Mouse (Mus musculus): Measurements from ENCODE around the gene Fpr-rs4. TPM values are rescaled to one million over a fixed set of nuclear protein-coding genes. Genes with fewer than 3 reads are reported as not detected.
"Not testable (repeated sequence)": the region's sequence is repeated elsewhere in the genome, so short reads cannot be mapped to it uniquely, and the experiment has no call there.

Fpr-rs4 gene
- not detected in 2 replicates for total RNA-seq (2017)

DNA sequence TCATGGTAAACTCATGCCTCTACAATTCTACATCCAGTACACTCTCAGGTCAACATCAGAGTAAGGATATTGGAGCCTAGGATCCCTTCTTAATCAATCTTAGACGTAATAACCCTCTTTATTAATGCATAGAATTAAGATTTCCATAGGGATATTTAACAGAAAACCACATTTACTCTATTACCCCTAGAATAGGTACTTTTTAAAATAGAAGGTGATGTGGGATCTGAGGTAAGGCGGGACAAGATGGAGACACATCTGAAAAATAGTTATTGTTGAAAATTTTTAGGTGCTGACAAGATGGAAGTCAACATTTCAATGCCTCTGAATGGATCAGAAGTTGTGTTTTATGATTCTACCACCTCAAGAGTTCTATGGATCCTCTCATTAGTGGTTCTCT is at the start of gene Fpr-rs4:
Gene Fpr-rs4 (plus strand): TSS at position 301 of the 400 bp plus-strand sequence.
- no peak for ATAC-seq (replicated peaks in 1 of 2; ENCODE audit: insufficient read depth in 1 of 2, low FRiP score in 2 of 2, low TSS enrichment in 1 of 2, low read depth in 1 of 2, poor library complexity in 2 of 2, severe bottlenecking in 2 of 2)

GRCm38 (mm10) chr17:17973443-17973842 is 48.1 kb upstream of the Fpr-rs4 start:
- peak; percentile 59 to 75; a peak in 3 of 4 replicates for ATAC-seq (replicated peaks in 1 of 2; ENCODE audit: insufficient read depth in 1 of 2, low FRiP score in 2 of 2, low TSS enrichment in 1 of 2, low read depth in 1 of 2, poor library complexity in 2 of 2, severe bottlenecking in 2 of 2)

DNA sequence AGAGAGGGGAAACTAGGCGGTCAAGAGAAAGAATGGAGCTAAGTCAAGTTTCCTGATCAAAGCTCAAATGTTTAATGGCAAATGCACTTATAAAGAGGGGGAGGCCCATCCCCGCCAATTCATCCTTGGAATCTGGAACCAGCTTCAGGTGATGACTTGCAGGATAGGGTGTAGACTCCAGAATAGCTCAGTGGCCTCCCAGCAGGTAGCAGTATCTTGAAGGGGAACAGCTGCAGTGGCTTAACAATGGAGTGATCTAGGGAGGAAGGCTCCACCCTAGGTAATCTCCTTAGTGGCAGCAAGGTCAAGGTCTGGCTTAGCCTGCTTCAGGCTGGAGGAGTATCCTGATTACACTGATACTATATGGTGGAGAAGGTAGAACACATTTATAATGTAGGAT is 40.3 kb upstream of the Fpr-rs4 start:
- ATAC-seq (replicated peaks in 1 of 2; ENCODE audit: insufficient read depth in 1 of 2, low FRiP score in 2 of 2, low TSS enrichment in 1 of 2, low read depth in 1 of 2, poor library complexity in 2 of 2, severe bottlenecking in 2 of 2), result not testable (repeated sequence)

- no peak for ATAC-seq (replicated peaks in 1 of 2; ENCODE audit: insufficient read depth in 1 of 2, low FRiP score in 2 of 2, low TSS enrichment in 1 of 2, low read depth in 1 of 2, poor library complexity in 2 of 2, severe bottlenecking in 2 of 2)
Measured at GRCm38 (mm10) chr17:18004752-18005151, 16.8 kb upstream of the Fpr-rs4 start.

- ATAC-seq (replicated peaks in 1 of 2; ENCODE audit: insufficient read depth in 1 of 2, low FRiP score in 2 of 2, low TSS enrichment in 1 of 2, low read depth in 1 of 2, poor library complexity in 2 of 2, severe bottlenecking in 2 of 2), result no peak
Measured at GRCm38 (mm10) chr17:18049124-18049523, 27.6 kb downstream of the Fpr-rs4 start, which contains the start of gene Vmn2r124. Gene Vmn2r124 (plus strand): TSS chr17:18049424.

Other genes with a start within 250 kb of the Fpr-rs4 start
- 0.94 and 11.9 TPM in 2 replicates for gene Spaca6, start 194.6 kb upstream of the Fpr-rs4 start, total RNA-seq (2017)
- not detected in 2 replicates for gene Has1, start 166.5 kb upstream of the Fpr-rs4 start, total RNA-seq (2017)
- gene Fpr1, start 137.8 kb upstream of the Fpr-rs4 start, total RNA-seq (2017), result 2.7 and 12.1 TPM in 2 replicates
- gene Fpr2, start 133.9 kb upstream of the Fpr-rs4 start, total RNA-seq (2017), result 8.1 and 26.5 TPM in 2 replicates
- not detected in 2 replicates for gene Fpr3, start 133.9 kb upstream of the Fpr-rs4 start, total RNA-seq (2017)
- gene Vmn2r124, start 27.7 kb downstream of the Fpr-rs4 start, total RNA-seq (2017), result not detected in 2 replicates
- not detected in 2 replicates for gene Vmn2r91, start 63.3 kb downstream of the Fpr-rs4 start, total RNA-seq (2017)
- not detected in 2 replicates for gene Vmn2r92, start 130.2 kb downstream of the Fpr-rs4 start, total RNA-seq (2017)